Mouse (Mus musculus): ENCODE data around the gene Pcyt1a. TPM values are rescaled to one million over a fixed set of nuclear protein-coding genes. Genes with fewer than 3 reads are reported as not detected.
A peak's percentile ranks its signal among the peaks of the same experiment; 100 is the strongest.

The Pcyt1a gene
- total and polyA plus RNA-seq, 3 experiments = 50.2 to 104 (median 101) TPM

GRCm38 (mm10) chr16:32506868-32507267, 76.1 kb downstream of the Pcyt1a start:
- H3K4me1 ChIP-seq (ENCODE audit: insufficient read depth, low read depth, low read length) = peaks cover 79% of the 10 kb centered on the region
- ATAC-seq (ENCODE audit: extremely low read depth, insufficient number of reproducible peaks, low FRiP score, poor library complexity, severe bottlenecking) (no peak), DNase-seq (ENCODE audit: low spot score) (no peak)
- H3K9me3 ChIP-seq (replicated peaks) = no peaks in the 10 kb centered on the region
- peaks cover 6% of the 10 kb centered on the region for H3K27me3 ChIP-seq (ENCODE audit: insufficient read depth, low read length)
- H3K4me3 ChIP-seq (ENCODE audit: low read depth, low read length) = peak overlapping the region; percentile 24; the same call in 1 of the 2 replicates
- no peak for TF ChIP-seq POLR2AphosphoS5 (IDR thresholded peaks at IDR 0.05; ENCODE audit: insufficient replicate concordance, low read depth, low read length)
- no peak for TF ChIP-seq TAL1 (conservative IDR thresholded peaks at IDR 0.05; ENCODE audit: low read depth, low read length)
- no peak for TF ChIP-seq CTCF (IDR thresholded peaks at IDR 0.05; ENCODE audit: low read depth, low read length)
- H3K36me3 ChIP-seq (replicated peaks) = no peaks in the 10 kb centered on the region

- H3K9me3 ChIP-seq (replicated peaks) = no peaks in the 10 kb centered on the region
- no peak for ATAC-seq (ENCODE audit: extremely low read depth, insufficient number of reproducible peaks, low FRiP score, poor library complexity, severe bottlenecking)
- TF ChIP-seq GATA2 (IDR thresholded peaks at IDR 0.05; ENCODE audit: borderline replicate concordance, low read depth, low read length) (no peak), CTCF (IDR thresholded peaks at IDR 0.05; ENCODE audit: low read depth, low read length) (peak; percentile 96)
- peak; percentile 53 for DNase-seq (ENCODE audit: low spot score)
- peaks cover 6% of the 10 kb centered on the region for H3K27me3 ChIP-seq (ENCODE audit: insufficient read depth, low read length)
- no peaks in the 10 kb centered on the region for H3K36me3 ChIP-seq (replicated peaks)
- H3K4me3 ChIP-seq (ENCODE audit: low read depth, low read length) = peak overlapping the region; percentile 64; the same call in 1 of the 2 replicates
- peaks cover 84% of the 10 kb centered on the region for H3K4me1 ChIP-seq (ENCODE audit: insufficient read depth, low read depth, low read length)
These were observed 76.7 kb downstream of the Pcyt1a start for GRCm38 (mm10) chr16:32507407-32507806.

- Histone ChIP-seq H3K27me3 (ENCODE audit: insufficient read depth, low read length) (peaks cover 5% of the 10 kb centered on the region), H3K4me3 (ENCODE audit: low read depth, low read length) (peak overlapping the region; percentile 64; the same call in 1 of the 2 replicates), H3K4me1 (ENCODE audit: insufficient read depth, low read depth, low read length) (peaks cover 88% of the 10 kb centered on the region), H3K9me3 (replicated peaks) (no peaks in the 10 kb centered on the region), H3K36me3 (replicated peaks) (no peaks in the 10 kb centered on the region)
- DNase-seq (ENCODE audit: low spot score) = no peak
- no peak for ATAC-seq (ENCODE audit: extremely low read depth, insufficient number of reproducible peaks, low FRiP score, poor library complexity, severe bottlenecking)
- TF ChIP-seq GATA1 (IDR thresholded peaks at IDR 0.05; ENCODE audit: borderline replicate concordance, low read length) = no peak
These were observed 77.3 kb downstream of the Pcyt1a start for GRCm38 (mm10) chr16:32508035-32508434.

- Histone ChIP-seq H3K36me3 (replicated peaks) (no peaks in the 10 kb centered on the region), H3K4me1 (ENCODE audit: insufficient read depth, low read depth, low read length) (peaks cover 89% of the 10 kb centered on the region), H3K9me3 (replicated peaks) (peaks cover 2% of the 10 kb centered on the region; the same call in 1 of the 2 replicates), H3K4me3 (ENCODE audit: low read depth, low read length) (peak overlapping the region; percentile 64; the same call in 1 of the 2 replicates), H3K27me3 (ENCODE audit: insufficient read depth, low read length) (peaks cover 3% of the 10 kb centered on the region)
- DNase-seq (ENCODE audit: low spot score) = no peak
- ATAC-seq (ENCODE audit: extremely low read depth, insufficient number of reproducible peaks, low FRiP score, poor library complexity, severe bottlenecking) = no peak
- TF ChIP-seq GATA2 (IDR thresholded peaks at IDR 0.05; ENCODE audit: borderline replicate concordance, low read depth, low read length) (no peak), CTCF (IDR thresholded peaks at IDR 0.05; ENCODE audit: low read depth, low read length) (no peak), POLR2AphosphoS5 (IDR thresholded peaks at IDR 0.05; ENCODE audit: insufficient replicate concordance, low read depth, low read length) (no peak)
These were observed 77.9 kb downstream of the Pcyt1a start for GRCm38 (mm10) chr16:32508506-32509065.

- H3K4me3 ChIP-seq (ENCODE audit: low read depth, low read length) = peak overlapping the region; percentile 64; the same call in 1 of the 2 replicates
- ATAC-seq (ENCODE audit: extremely low read depth, insufficient number of reproducible peaks, low FRiP score, poor library complexity, severe bottlenecking) = peak; percentile 92
- H3K27me3 ChIP-seq (ENCODE audit: insufficient read depth, low read length) = peaks cover 3% of the 10 kb centered on the region; the same call in 1 of the 2 replicates
- peaks cover 3% of the 10 kb centered on the region; the same call in 1 of the 2 replicates for H3K9me3 ChIP-seq (replicated peaks)
- peak; percentile 99 for TF ChIP-seq TAL1 (conservative IDR thresholded peaks at IDR 0.05; ENCODE audit: low read depth, low read length)
- no peak for TF ChIP-seq CTCF (IDR thresholded peaks at IDR 0.05; ENCODE audit: low read depth, low read length)
- no peak for TF ChIP-seq POLR2AphosphoS5 (IDR thresholded peaks at IDR 0.05; ENCODE audit: insufficient replicate concordance, low read depth, low read length)
- TF ChIP-seq GATA2 (IDR thresholded peaks at IDR 0.05; ENCODE audit: borderline replicate concordance, low read depth, low read length) = 0 out of 2 replicates have a peak, but pooled peaks have one; percentile 91
- TF ChIP-seq GATA1 (IDR thresholded peaks at IDR 0.05; ENCODE audit: borderline replicate concordance, low read length) = no peak
- no peaks in the 10 kb centered on the region for H3K36me3 ChIP-seq (replicated peaks)
- DNase-seq (ENCODE audit: low spot score) = peak; percentile 90
- H3K4me1 ChIP-seq (ENCODE audit: insufficient read depth, low read depth, low read length) = peaks cover 90% of the 10 kb centered on the region
These were observed 78.6 kb downstream of the Pcyt1a start for GRCm38 (mm10) chr16:32509066-32509942.

- ATAC-seq (ENCODE audit: extremely low read depth, insufficient number of reproducible peaks, low FRiP score, poor library complexity, severe bottlenecking) = no peak
- no peak for DNase-seq (ENCODE audit: low spot score)
- H3K36me3 ChIP-seq (replicated peaks) = no peaks in the 10 kb centered on the region
- H3K4me1 ChIP-seq (ENCODE audit: insufficient read depth, low read depth, low read length) = peaks cover 98% of the 10 kb centered on the region
- peak overlapping the region; percentile 64; the same call in 1 of the 2 replicates for H3K4me3 ChIP-seq (ENCODE audit: low read depth, low read length)
- TF ChIP-seq GATA1 (IDR thresholded peaks at IDR 0.05; ENCODE audit: borderline replicate concordance, low read length) (no peak), CTCF (IDR thresholded peaks at IDR 0.05; ENCODE audit: low read depth, low read length) (no peak), TAL1 (conservative IDR thresholded peaks at IDR 0.05; ENCODE audit: low read depth, low read length) (no peak), GATA2 (IDR thresholded peaks at IDR 0.05; ENCODE audit: borderline replicate concordance, low read depth, low read length) (no peak), POLR2AphosphoS5 (IDR thresholded peaks at IDR 0.05; ENCODE audit: insufficient replicate concordance, low read depth, low read length) (no peak)
- peaks cover 3% of the 10 kb centered on the region; the same call in 1 of the 2 replicates for H3K9me3 ChIP-seq (replicated peaks)
- peaks cover under 1% of the 10 kb centered on the region; the same call in 1 of the 2 replicates for H3K27me3 ChIP-seq (ENCODE audit: insufficient read depth, low read length)
These were observed 79.9 kb downstream of the Pcyt1a start for GRCm38 (mm10) chr16:32510399-32511337.

Measured in G1E (cell line).